Mouse (Mus musculus): ENCODE measurements around the gene Rsad2. TPM values are rescaled to one million over a fixed set of nuclear protein-coding genes. Genes with fewer than 3 reads are reported as not detected.
"Not testable (repeated sequence)": the region's sequence is repeated elsewhere in the genome, so short reads cannot be mapped to it uniquely, and the experiment has no call there.

The Rsad2 gene
- polyA plus RNA-seq (2015; fragmentation: Nextera tagmentation; extraction: Ambion mirVana), result 0.34 and 0.88 TPM in 2 replicates

DNA sequence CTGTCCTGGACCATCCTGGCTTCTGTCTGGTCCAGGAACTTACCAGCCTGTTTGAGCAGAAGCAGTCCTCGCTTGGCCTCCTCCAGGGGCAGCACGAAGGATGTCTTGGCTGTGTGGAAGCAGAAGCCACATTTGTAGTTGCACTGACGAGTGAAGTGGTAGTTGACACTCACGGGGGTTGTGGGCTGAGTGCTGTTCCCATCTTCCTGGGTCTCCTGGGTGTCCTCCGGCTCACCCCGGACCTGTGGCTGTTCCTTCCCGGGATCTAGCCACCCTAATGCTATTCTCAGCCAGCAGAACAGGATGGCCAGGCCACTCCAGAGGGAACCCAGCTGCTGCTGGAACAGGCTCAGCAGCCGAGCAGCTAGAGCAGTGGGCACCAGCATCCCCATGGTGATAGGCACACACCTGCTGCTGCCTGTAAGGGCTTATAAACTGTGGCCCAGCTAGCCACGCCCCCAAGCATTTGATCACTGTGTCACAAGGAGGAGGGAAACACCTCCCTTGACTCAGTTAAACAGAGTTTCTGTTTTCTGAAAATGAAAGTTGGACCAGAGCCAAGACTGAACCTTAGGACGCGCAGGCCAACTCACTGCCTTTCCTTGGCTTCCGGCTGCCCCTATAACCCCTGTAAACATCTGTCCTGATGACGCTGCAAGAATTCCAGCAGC is at the start of gene Rsad2:
Gene Rsad2 (minus strand): TSS at position 425 of the 671 bp plus-strand sequence.
- Histone ChIP-seq H3K27ac (ENCODE audit: low read depth, low read length) (no peak within 1 kb of the TSS), H3K4me3 (ENCODE audit: low read length) (no peak within 1 kb of the TSS; the same call in 1 of the 2 replicates), H3K4me2 (ENCODE audit: low read length) (peak within 1 kb of the TSS; percentile 41), H3K9me3 (ENCODE audit: control insufficient read depth, low read length) (no peaks in the 10 kb centered on the region), H3K4me1 (ENCODE audit: control insufficient read depth, insufficient read depth, low read depth, low read length) (peaks cover 7% of the 10 kb centered on the region), H3K27me3 (replicated peaks; ENCODE audit: control insufficient read depth, insufficient read depth, low read length) (no peaks in the 10 kb centered on the region), H3K9ac (ENCODE audit: low read depth, low read length) (no peak within 1 kb of the TSS; the same call in 1 of the 2 replicates), H3K36me3 (ENCODE audit: control insufficient read depth, insufficient read depth, low read length) (no peaks in the 10 kb centered on the region)
- 43% methylated on average over 13 of the region's 13 CpGs for WGBS
- ATAC-seq, result peak; percentile 64

GRCm38 (mm10) chr12:26501042-26501441 is 44.8 kb upstream of the Rsad2 start:
- Histone ChIP-seq H3K27ac (ENCODE audit: low read depth, low read length) (no peak overlapping the region), H3K9me3 (ENCODE audit: control insufficient read depth, low read length) (no peaks in the 10 kb centered on the region), H3K9ac (ENCODE audit: low read depth, low read length) (no peak overlapping the region), H3K36me3 (ENCODE audit: control insufficient read depth, insufficient read depth, low read length) (no peaks in the 10 kb centered on the region), H3K4me2 (ENCODE audit: low read length) (no peak overlapping the region), H3K4me3 (ENCODE audit: low read length) (no peak overlapping the region), H3K27me3 (replicated peaks; ENCODE audit: control insufficient read depth, insufficient read depth, low read length) (no peaks in the 10 kb centered on the region), H3K4me1 (ENCODE audit: control insufficient read depth, insufficient read depth, low read depth, low read length) (no peaks in the 10 kb centered on the region)
- no peak for ATAC-seq
- WGBS, result 84% methylated on average over 3 of the region's 3 CpGs

- Histone ChIP-seq H3K4me1 (ENCODE audit: control insufficient read depth, insufficient read depth, low read depth, low read length) (peaks cover 8% of the 10 kb centered on the region), H3K27ac (ENCODE audit: low read depth, low read length) (no peak overlapping the region), H3K4me2 (ENCODE audit: low read length) (no peak overlapping the region), H3K27me3 (replicated peaks; ENCODE audit: control insufficient read depth, insufficient read depth, low read length) (no peaks in the 10 kb centered on the region), H3K36me3 (ENCODE audit: control insufficient read depth, insufficient read depth, low read length) (no peaks in the 10 kb centered on the region), H3K4me3 (ENCODE audit: low read length) (no peak overlapping the region), H3K9ac (ENCODE audit: low read depth, low read length) (no peak overlapping the region), H3K9me3 (ENCODE audit: control insufficient read depth, low read length) (no peaks in the 10 kb centered on the region)
- no peak for ATAC-seq
- 81% methylated on average over 1 of the region's 1 CpGs for WGBS
Measured at GRCm38 (mm10) chr12:26489942-26490341, 33.7 kb upstream of the Rsad2 start.

DNA sequence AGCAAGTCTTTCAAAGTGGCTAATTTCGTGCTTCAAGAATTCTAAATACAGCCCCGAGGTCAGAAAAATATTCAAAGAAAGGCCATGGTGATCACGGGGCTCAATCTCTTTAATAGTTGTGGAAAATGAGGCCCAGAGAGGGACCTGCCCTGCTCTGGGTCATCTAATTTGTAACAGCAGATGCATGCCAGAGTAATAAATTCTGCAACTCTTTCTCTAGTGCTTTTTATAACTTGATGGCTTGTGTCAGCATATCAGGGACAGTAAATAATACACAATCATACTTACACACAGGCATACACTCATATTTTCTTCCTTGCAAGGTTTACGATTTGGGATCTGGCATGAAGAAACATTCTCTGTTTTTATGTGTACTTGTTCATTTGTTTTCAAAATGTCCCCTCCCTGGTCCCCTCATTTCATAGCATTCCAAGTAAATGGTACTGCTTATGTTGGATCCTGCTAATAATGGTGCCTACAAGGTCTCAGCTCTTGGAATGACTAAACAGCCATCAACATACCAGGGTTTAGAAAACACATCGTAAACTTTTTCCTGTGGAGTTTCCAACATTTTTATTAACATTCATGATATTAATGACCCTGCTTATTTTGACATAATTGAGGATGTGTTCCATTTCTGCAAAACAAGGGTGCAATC is 32.5 kb upstream of the Rsad2 start:
- Histone ChIP-seq H3K4me3 (ENCODE audit: low read length) (no peak overlapping the region), H3K27ac (ENCODE audit: low read depth, low read length) (no peak overlapping the region), H3K9me3 (ENCODE audit: control insufficient read depth, low read length) (no peaks in the 10 kb centered on the region), H3K36me3 (ENCODE audit: control insufficient read depth, insufficient read depth, low read length) (no peaks in the 10 kb centered on the region), H3K9ac (ENCODE audit: low read depth, low read length) (no peak overlapping the region), H3K4me1 (ENCODE audit: control insufficient read depth, insufficient read depth, low read depth, low read length) (peaks cover 8% of the 10 kb centered on the region), H3K27me3 (replicated peaks; ENCODE audit: control insufficient read depth, insufficient read depth, low read length) (no peaks in the 10 kb centered on the region), H3K4me2 (ENCODE audit: low read length) (peak overlapping the region; percentile 35)
- no peak for ATAC-seq
- 29% methylated on average over 5 of the region's 5 CpGs for WGBS

DNA sequence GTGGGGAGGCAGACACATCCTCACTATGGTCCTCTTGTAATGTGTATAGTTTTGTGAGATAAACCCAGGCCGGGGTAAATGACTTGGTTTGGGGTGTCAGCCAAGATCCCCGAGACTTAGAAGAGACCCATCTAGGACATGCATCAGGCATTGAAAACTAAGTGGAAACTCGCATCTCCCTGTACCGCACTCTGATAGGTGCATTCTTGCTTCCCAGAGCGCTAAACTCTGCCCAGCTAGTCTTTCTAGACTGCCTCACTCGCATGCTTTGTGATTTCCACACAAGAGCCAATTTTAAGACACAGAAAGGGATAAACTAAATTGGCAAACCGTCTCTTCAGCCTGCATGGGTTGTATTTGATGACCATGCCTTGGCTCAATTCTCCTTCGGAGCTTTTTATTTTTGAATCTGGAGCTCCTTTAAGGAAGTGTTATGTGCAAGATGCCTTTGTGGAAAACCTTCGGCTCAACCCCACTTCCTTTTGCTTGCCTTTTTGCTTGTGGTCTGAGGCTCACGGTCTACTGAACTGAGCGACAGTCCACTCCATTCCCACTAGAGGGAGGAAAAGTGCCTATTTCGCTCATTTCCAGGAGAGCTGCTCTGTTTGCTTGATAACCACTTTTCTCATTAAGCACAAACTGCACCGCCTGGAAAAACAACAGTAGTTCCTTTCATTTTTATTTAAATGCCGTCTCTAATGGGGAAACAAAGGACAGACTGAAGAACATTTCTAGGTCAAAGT is 31.8 kb upstream of the Rsad2 start:
- 36% methylated on average over 14 of the region's 14 CpGs for WGBS
- peak overlapping the region; percentile 35 for H3K4me2 ChIP-seq (ENCODE audit: low read length)

GRCm38 (mm10) chr12:26485738-26486580 is 29.7 kb upstream of the Rsad2 start:
- H3K27ac ChIP-seq (ENCODE audit: low read depth, low read length); H3K4me1 ChIP-seq (ENCODE audit: control insufficient read depth, insufficient read depth, low read depth, low read length); H3K27me3 ChIP-seq (replicated peaks; ENCODE audit: control insufficient read depth, insufficient read depth, low read length); H3K36me3 ChIP-seq (ENCODE audit: control insufficient read depth, insufficient read depth, low read length); ATAC-seq; H3K9me3 ChIP-seq (ENCODE audit: control insufficient read depth, low read length); H3K4me2 ChIP-seq (ENCODE audit: low read length); H3K4me3 ChIP-seq (ENCODE audit: low read length); H3K9ac ChIP-seq (ENCODE audit: low read depth, low read length): not testable (repeated sequence)
- 93% methylated on average over 12 of the region's 12 CpGs for WGBS

More for the DNA sequence above, 31.8 kb upstream of the Rsad2 start:
- peak; percentile 85 for ATAC-seq
- Histone ChIP-seq H3K9ac (ENCODE audit: low read depth, low read length) (peak overlapping the region; percentile 27; the same call in 1 of the 2 replicates), H3K4me1 (ENCODE audit: control insufficient read depth, insufficient read depth, low read depth, low read length) (peaks cover 8% of the 10 kb centered on the region), H3K4me3 (ENCODE audit: low read length) (no peak overlapping the region), H3K27me3 (replicated peaks; ENCODE audit: control insufficient read depth, insufficient read depth, low read length) (no peaks in the 10 kb centered on the region), H3K27ac (ENCODE audit: low read depth, low read length) (no peak overlapping the region; the same call in 1 of the 2 replicates), H3K9me3 (ENCODE audit: control insufficient read depth, low read length) (no peaks in the 10 kb centered on the region), H3K36me3 (ENCODE audit: control insufficient read depth, insufficient read depth, low read length) (no peaks in the 10 kb centered on the region)

DNA sequence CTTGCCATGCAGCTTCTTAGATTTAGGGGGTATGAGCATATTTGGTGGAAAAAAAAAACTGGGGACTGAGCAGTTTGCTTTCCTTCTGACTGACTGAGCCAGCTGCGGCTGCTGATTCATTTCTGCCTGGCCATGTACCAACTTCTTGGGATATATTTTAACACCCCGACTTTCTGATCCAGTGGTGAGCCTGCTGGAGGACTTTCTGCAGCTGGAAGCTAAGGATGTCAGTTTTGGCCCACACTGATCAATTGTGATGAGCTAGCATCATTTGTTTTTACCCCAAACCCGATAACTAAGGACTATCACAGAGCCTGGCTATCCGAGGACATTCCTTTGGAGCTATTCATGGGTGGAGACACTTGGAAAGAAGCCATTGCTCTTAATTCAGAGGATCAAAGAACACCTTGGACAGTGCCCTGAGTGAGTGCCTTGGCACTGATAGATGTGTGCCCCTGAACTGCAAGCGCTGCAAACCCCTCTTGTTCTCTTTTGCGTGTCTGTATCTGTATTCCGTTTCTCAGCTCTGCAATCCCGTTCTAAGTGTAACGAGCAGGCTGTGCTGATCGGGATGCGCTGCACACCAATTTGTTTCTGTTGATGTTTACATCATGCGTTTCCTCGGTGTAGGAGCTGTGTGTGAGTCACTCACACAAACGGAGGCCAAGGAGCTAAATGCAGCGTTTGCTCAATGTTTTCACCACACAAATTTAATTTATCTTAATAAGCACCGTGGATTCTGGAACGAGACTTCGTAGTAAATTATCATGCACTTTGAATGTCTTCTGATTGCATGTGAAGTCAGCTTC is 22.1 kb upstream of the Rsad2 start:
- no peak overlapping the region for H3K9ac ChIP-seq (ENCODE audit: low read depth, low read length)
- no peak for ATAC-seq
- H3K36me3 ChIP-seq (ENCODE audit: control insufficient read depth, insufficient read depth, low read length), result 0 out of 2 replicates have a peak, but pooled peaks cover 3% of the 10 kb centered on the region
- 80% methylated on average over 18 of the region's 18 CpGs for WGBS
- H3K4me3 ChIP-seq (ENCODE audit: low read length), result no peak overlapping the region
- H3K9me3 ChIP-seq (ENCODE audit: control insufficient read depth, low read length), result no peaks in the 10 kb centered on the region
- H3K4me2 ChIP-seq (ENCODE audit: low read length), result no peak overlapping the region
- H3K27me3 ChIP-seq (replicated peaks; ENCODE audit: control insufficient read depth, insufficient read depth, low read length), result no peaks in the 10 kb centered on the region
- no peaks in the 10 kb centered on the region for H3K4me1 ChIP-seq (ENCODE audit: control insufficient read depth, insufficient read depth, low read depth, low read length)
- no peak overlapping the region for H3K27ac ChIP-seq (ENCODE audit: low read depth, low read length)

GRCm38 (mm10) chr12:26477198-26477597 is 20.9 kb upstream of the Rsad2 start:
- Histone ChIP-seq H3K4me1 (ENCODE audit: control insufficient read depth, insufficient read depth, low read depth, low read length) (no peaks in the 10 kb centered on the region), H3K36me3 (ENCODE audit: control insufficient read depth, insufficient read depth, low read length) (peaks cover 6% of the 10 kb centered on the region), H3K9me3 (ENCODE audit: control insufficient read depth, low read length) (no peaks in the 10 kb centered on the region), H3K27ac (ENCODE audit: low read depth, low read length) (no peak overlapping the region), H3K4me3 (ENCODE audit: low read length) (no peak overlapping the region), H3K27me3 (replicated peaks; ENCODE audit: control insufficient read depth, insufficient read depth, low read length) (no peaks in the 10 kb centered on the region), H3K9ac (ENCODE audit: low read depth, low read length) (no peak overlapping the region), H3K4me2 (ENCODE audit: low read length) (no peak overlapping the region)
- 70% methylated on average over 5 of the region's 5 CpGs for WGBS
- no peak for ATAC-seq

Measured in hindbrain, embryonic 16.5 days (tissue).